Mouse (Mus musculus): ENCODE measurements around the gene Glis1. TPM values are rescaled to one million over a fixed set of nuclear protein-coding genes. Genes with fewer than 3 reads are reported as not detected.

Glis1 gene
- 0.78 and 0.90 TPM in 2 replicates for polyA plus RNA-seq (2012; rRNA removed)

GRCm38 (mm10) chr4:107434356-107435237 lies at the start of gene Glis1:
TSS of gene Glis1 (plus strand) at chr4:107434591.
- Histone ChIP-seq H3K27ac (ENCODE audit: insufficient read depth, low read length) (no peak within 1 kb of the TSS), H3K4me3 (ENCODE audit: insufficient read depth, low read length) (peak within 1 kb of the TSS; percentile 40), H3K4me1 (ENCODE audit: control insufficient read depth, insufficient read depth, low read length) (peaks cover 2% of the 10 kb centered on the region; the same call in 1 of the 2 replicates)
- TF ChIP-seq POLR2A (IDR thresholded peaks at IDR 0.05; ENCODE audit: extremely low read depth, insufficient read depth, low read length) = no peak
- no peak for TF ChIP-seq CTCF (IDR thresholded peaks at IDR 0.05; ENCODE audit: extremely low read depth, insufficient read depth, low read length)

- Histone ChIP-seq H3K4me3 (ENCODE audit: insufficient read depth, low read length) (no peak overlapping the region), H3K27ac (ENCODE audit: insufficient read depth, low read length) (no peak overlapping the region), H3K4me1 (ENCODE audit: control insufficient read depth, insufficient read depth, low read length) (no peaks in the 10 kb centered on the region; the same call in 1 of the 2 replicates)
- TF ChIP-seq POLR2A (IDR thresholded peaks at IDR 0.05; ENCODE audit: extremely low read depth, insufficient read depth, low read length) = no peak
- no peak for TF ChIP-seq CTCF (IDR thresholded peaks at IDR 0.05; ENCODE audit: extremely low read depth, insufficient read depth, low read length)
These were observed 47.4 kb upstream of the Glis1 start for GRCm38 (mm10) chr4:107387038-107387437.

DNA sequence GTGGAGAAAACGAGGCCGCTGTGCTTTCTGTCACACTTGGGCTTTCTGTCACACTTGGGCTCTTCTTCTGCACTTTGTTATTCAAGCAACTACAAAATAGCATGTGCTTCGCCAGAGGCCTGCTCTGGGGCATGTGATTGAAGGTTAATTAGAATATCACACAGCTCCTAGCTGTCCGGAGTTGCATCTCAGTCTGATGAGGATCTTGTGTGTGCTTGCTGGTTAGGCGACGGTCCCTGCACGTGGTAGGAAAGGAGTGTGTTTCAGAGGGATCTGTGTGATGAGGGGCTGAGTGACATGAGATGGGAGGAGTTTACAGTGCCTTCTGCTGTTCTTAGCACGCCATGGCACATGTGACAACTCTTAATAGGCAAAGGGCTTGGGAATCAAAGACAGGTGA lies 46.9 kb upstream of the Glis1 start:
- Histone ChIP-seq H3K4me1 (ENCODE audit: control insufficient read depth, insufficient read depth, low read length) (no peaks in the 10 kb centered on the region; the same call in 1 of the 2 replicates), H3K27ac (ENCODE audit: insufficient read depth, low read length) (no peak overlapping the region)

DNA sequence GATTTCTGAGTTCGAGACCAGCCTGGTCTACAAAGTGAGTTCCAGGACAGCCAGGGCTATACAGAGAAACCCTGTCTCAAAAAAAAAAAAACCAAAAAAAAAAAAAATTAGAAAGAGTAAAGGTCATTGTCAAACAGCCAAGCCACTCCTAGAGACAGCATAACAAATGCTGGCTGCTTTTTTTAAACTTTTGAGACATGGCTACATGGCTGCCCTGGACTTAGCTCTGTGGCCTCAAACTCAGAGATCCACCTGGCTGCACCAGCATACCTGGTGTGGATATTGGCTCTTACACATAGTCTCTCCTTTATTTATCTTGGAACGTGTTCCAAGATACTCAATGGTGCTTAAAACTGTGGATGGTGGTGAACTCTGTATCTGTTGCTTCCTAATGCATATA lies 46.1 kb upstream of the Glis1 start:
- no peak overlapping the region for H3K27ac ChIP-seq (ENCODE audit: insufficient read depth, low read length)
- TF ChIP-seq CTCF (IDR thresholded peaks at IDR 0.05; ENCODE audit: extremely low read depth, insufficient read depth, low read length) (no peak), POLR2A (IDR thresholded peaks at IDR 0.05; ENCODE audit: extremely low read depth, insufficient read depth, low read length) (no peak)
- H3K4me3 ChIP-seq (ENCODE audit: insufficient read depth, low read length) = no peak overlapping the region
- H3K4me1 ChIP-seq (ENCODE audit: control insufficient read depth, insufficient read depth, low read length) = no peaks in the 10 kb centered on the region; the same call in 1 of the 2 replicates

More for the DNA sequence above, 46.9 kb upstream of the Glis1 start:
- TF ChIP-seq CTCF (IDR thresholded peaks at IDR 0.05; ENCODE audit: extremely low read depth, insufficient read depth, low read length) (no peak), POLR2A (IDR thresholded peaks at IDR 0.05; ENCODE audit: extremely low read depth, insufficient read depth, low read length) (no peak)
- H3K4me3 ChIP-seq (ENCODE audit: insufficient read depth, low read length) = no peak overlapping the region

DNA sequence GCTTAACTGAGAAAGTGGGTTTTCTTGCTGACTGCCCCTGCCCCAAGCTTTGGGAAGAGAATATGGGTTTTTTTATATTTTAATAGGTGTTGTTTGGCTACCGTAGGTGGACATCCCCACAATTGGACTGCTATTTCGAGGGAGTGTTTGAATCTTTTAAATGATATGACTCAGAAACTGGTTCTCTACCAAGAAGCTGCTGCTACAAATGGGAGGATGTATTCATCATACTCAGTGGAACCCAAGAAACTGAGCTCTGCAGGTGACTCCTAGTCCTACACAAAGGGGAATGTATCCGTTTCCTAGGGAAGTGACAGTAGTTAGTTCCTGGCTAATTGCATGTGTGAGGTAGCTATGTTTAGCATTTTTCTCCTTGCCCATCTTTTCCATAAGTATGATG lies 45.0 kb upstream of the Glis1 start:
- Histone ChIP-seq H3K4me1 (ENCODE audit: control insufficient read depth, insufficient read depth, low read length) (no peaks in the 10 kb centered on the region; the same call in 1 of the 2 replicates), H3K4me3 (ENCODE audit: insufficient read depth, low read length) (no peak overlapping the region), H3K27ac (ENCODE audit: insufficient read depth, low read length) (no peak overlapping the region)
- TF ChIP-seq POLR2A (IDR thresholded peaks at IDR 0.05; ENCODE audit: extremely low read depth, insufficient read depth, low read length) (no peak), CTCF (IDR thresholded peaks at IDR 0.05; ENCODE audit: extremely low read depth, insufficient read depth, low read length) (no peak)

GRCm38 (mm10) chr4:107393771-107394170 lies 40.6 kb upstream of the Glis1 start:
- H3K4me3 ChIP-seq (ENCODE audit: insufficient read depth, low read length) = no peak overlapping the region
- H3K27ac ChIP-seq (ENCODE audit: insufficient read depth, low read length) = no peak overlapping the region
- TF ChIP-seq POLR2A (IDR thresholded peaks at IDR 0.05; ENCODE audit: extremely low read depth, insufficient read depth, low read length) (no peak), CTCF (IDR thresholded peaks at IDR 0.05; ENCODE audit: extremely low read depth, insufficient read depth, low read length) (no peak)
- no peaks in the 10 kb centered on the region; the same call in 1 of the 2 replicates for H3K4me1 ChIP-seq (ENCODE audit: control insufficient read depth, insufficient read depth, low read length)

DNA sequence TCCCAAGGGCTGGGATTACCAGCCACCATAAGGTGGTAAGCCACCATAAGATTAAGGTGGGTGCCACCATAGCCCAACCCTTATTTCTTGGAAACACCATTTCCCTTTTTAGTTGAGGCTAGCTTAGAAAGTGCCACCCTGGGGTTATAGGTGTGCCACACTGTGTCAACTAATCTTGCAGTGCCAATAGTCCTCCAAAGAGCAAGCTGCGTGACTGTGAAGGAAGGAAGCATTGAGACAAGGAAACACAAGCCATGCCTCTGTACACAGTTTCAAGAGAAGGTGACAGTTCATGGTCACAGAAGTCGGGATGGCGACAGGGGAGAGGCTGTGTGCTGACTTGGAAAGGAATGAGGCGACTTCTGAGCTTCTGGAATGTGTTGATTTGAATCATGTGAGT lies 14.2 kb upstream of the Glis1 start:
- Histone ChIP-seq H3K27ac (ENCODE audit: insufficient read depth, low read length) (no peak overlapping the region), H3K4me1 (ENCODE audit: control insufficient read depth, insufficient read depth, low read length) (no peaks in the 10 kb centered on the region), H3K4me3 (ENCODE audit: insufficient read depth, low read length) (no peak overlapping the region)
- TF ChIP-seq CTCF (IDR thresholded peaks at IDR 0.05; ENCODE audit: extremely low read depth, insufficient read depth, low read length) (no peak), POLR2A (IDR thresholded peaks at IDR 0.05; ENCODE audit: extremely low read depth, insufficient read depth, low read length) (no peak)

DNA sequence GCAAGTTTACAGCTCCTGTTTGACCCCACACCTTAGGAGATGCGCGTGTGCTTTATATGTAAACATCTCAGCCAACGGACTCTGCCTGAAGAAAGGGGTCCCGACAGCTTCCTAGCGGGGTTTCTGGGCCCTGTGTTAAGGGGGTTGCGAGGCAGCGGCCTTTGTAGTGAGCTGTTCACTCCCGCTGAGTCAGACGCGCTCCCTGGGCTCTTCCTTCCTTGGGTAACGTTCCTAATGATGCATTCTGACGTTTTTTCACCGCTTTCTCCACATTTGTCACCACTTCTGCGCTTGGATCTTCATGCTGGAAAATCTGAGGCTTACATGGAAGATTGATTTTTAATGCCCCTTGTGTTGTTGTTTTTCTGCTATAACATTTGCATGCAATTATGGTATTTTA lies 12.7 kb upstream of the Glis1 start:
- H3K27ac ChIP-seq (ENCODE audit: insufficient read depth, low read length) = no peak overlapping the region
- H3K4me3 ChIP-seq (ENCODE audit: insufficient read depth, low read length) = no peak overlapping the region
- H3K4me1 ChIP-seq (ENCODE audit: control insufficient read depth, insufficient read depth, low read length) = no peaks in the 10 kb centered on the region
- TF ChIP-seq CTCF (IDR thresholded peaks at IDR 0.05; ENCODE audit: extremely low read depth, insufficient read depth, low read length) (no peak), POLR2A (IDR thresholded peaks at IDR 0.05; ENCODE audit: extremely low read depth, insufficient read depth, low read length) (no peak)

DNA sequence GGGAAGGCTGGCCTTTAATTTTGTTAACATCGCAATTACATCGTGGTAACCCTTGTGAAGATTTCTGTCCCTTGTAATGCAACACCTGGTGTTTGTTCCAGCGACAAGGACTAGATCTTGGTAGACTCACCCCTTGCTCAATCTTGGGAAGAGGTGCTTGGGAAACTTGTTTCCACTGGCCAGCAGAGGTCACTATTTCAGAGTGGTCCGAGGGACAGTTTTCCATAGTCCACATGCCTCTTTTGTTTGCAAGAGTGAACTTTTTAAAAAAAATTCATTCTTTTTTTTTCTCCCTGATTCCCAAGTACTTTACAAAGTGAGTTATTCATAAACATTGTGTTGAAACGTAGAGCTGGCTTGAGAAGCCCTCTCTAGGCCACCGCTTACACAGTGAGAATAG lies 12.2 kb upstream of the Glis1 start:
- no peak overlapping the region for H3K4me3 ChIP-seq (ENCODE audit: insufficient read depth, low read length)
- no peak for TF ChIP-seq POLR2A (IDR thresholded peaks at IDR 0.05; ENCODE audit: extremely low read depth, insufficient read depth, low read length)
- TF ChIP-seq CTCF (IDR thresholded peaks at IDR 0.05; ENCODE audit: extremely low read depth, insufficient read depth, low read length) = peak; percentile 62
- H3K27ac ChIP-seq (ENCODE audit: insufficient read depth, low read length) = no peak overlapping the region
- no peaks in the 10 kb centered on the region for H3K4me1 ChIP-seq (ENCODE audit: control insufficient read depth, insufficient read depth, low read length)

- TF ChIP-seq CTCF (IDR thresholded peaks at IDR 0.05; ENCODE audit: extremely low read depth, insufficient read depth, low read length) = no peak
- TF ChIP-seq POLR2A (IDR thresholded peaks at IDR 0.05; ENCODE audit: extremely low read depth, insufficient read depth, low read length) = no peak
- no peaks in the 10 kb centered on the region for H3K4me1 ChIP-seq (ENCODE audit: control insufficient read depth, insufficient read depth, low read length)
- H3K4me3 ChIP-seq (ENCODE audit: insufficient read depth, low read length) = no peak overlapping the region
- no peak overlapping the region for H3K27ac ChIP-seq (ENCODE audit: insufficient read depth, low read length)
These were observed 8.8 kb upstream of the Glis1 start for GRCm38 (mm10) chr4:107425616-107426015.

Measured in cortical plate, adult 2 months (tissue).